Mouse (Mus musculus) lung, postnatal 0 days (tissue): ENCODE data around the gene Zmym4. TPM values are rescaled to one million over a fixed set of nuclear protein-coding genes. Genes with fewer than 3 reads are reported as not detected.
A peak's percentile ranks its signal among the peaks of the same experiment; 100 is the strongest.
"Not testable (repeated sequence)": the region's sequence is repeated elsewhere in the genome, so short reads cannot be mapped to it uniquely, and the experiment has no call there.

ENCODE experiments used
- ATAC-seq: fragments of 200-750 bp; cut with Nextera tagmentation; 2 replicates; pipeline ENCODE4 v1.8.0; 2017; ENCODE audit warnings: moderate library complexity
- DNase-seq: peaks from one replicate; pipeline ENCODE4 v3.0.0-alpha.2; 2016; ENCODE audit warnings: low spot score
- H3K27ac ChIP-seq: fragments of 300-500 bp; sonication (generic); 2 replicates; pipeline ENCODE4 v1.5.1; 2014; ENCODE audit warnings: antibody characterized with exemption, mild to moderate bottlenecking, low read length, mixed read lengths
- H3K27me3 ChIP-seq: fragments of 300-500 bp; sonication (generic); replicated peaks from 2 replicates; pipeline ENCODE4 v1.6.1; 2014; ENCODE audit warnings: low read length, mixed read lengths; ENCODE audit not compliant: insufficient read depth
- H3K36me3 ChIP-seq: fragments of 300-500 bp; sonication (generic); 2 replicates; pipeline ENCODE4 v1.6.1; 2014; ENCODE audit warnings: low read length, mixed read lengths; ENCODE audit not compliant: insufficient read depth
- H3K4me1 ChIP-seq: fragments of 300-500 bp; sonication (generic); 2 replicates; pipeline ENCODE4 v1.6.1; 2014; ENCODE audit warnings: antibody characterized with exemption, low read depth, low read length, mixed read lengths; ENCODE audit not compliant: insufficient read depth
- H3K4me2 ChIP-seq: fragments of 300-500 bp; sonication (generic); replicated peaks from 2 replicates; pipeline ENCODE4 v1.6.1; 2014; ENCODE audit warnings: low read depth, mild to moderate bottlenecking, low read length, moderate library complexity, mixed read lengths
- H3K4me3 ChIP-seq: fragments of 300-500 bp; sonication (generic); 2 replicates; pipeline ENCODE4 v1.5.1; 2014; ENCODE audit warnings: low read depth, low read length
- H3K9ac ChIP-seq: fragments of 300-500 bp; sonication (generic); replicated peaks from 2 replicates; pipeline ENCODE4 v1.6.1; 2014; ENCODE audit warnings: low read depth, mild to moderate bottlenecking
- H3K9me3 ChIP-seq: fragments of 300-500 bp; sonication (generic); 2 replicates; pipeline ENCODE4 v1.6.1; 2016; ENCODE audit warnings: low read length, mixed read lengths
- CTCF ChIP-seq: IDR thresholded peaks from 2 replicates; pipeline ENCODE4 v1.5.1; 2016; ENCODE audit warnings: antibody characterized with exemption, mild to moderate bottlenecking
- EP300 ChIP-seq: IDR thresholded peaks from 2 replicates; pipeline ENCODE4 v1.6.1; 2016; ENCODE audit warnings: antibody characterized with exemption, mild to moderate bottlenecking, control low read depth
- WGBS: fragments of 180-500 bp; shearing (Covaris S2); extraction: QIAGEN DNeasy Blood & Tissue Kit; methylation state at CpG from one replicate; pipeline ENCODE4 v1.1.7; 2014; 5-methylcytosine and 5-hydroxymethylcytosine counted together
- polyA plus RNA-seq: library from polyadenylated mRNA; unstranded; fragments of >200 nt; fragmentation: Nextera tagmentation; extraction: Ambion mirVana; gene quantifications from 2 replicates; pipeline ENCODE4 v1.2.1, GENCODE M21; 2015

Zmym4 gene
- polyA plus RNA-seq, 1 experiment from 2014 or later: 8.6 TPM

- Histone ChIP-seq H3K27ac (no peak overlapping the region), H3K9ac (no peak overlapping the region), H3K9me3 (no peaks in the 10 kb centered on the region), H3K36me3 (no peaks in the 10 kb centered on the region), H3K27me3 (no peaks in the 10 kb centered on the region), H3K4me1 (no peaks in the 10 kb centered on the region), H3K4me3 (no peak overlapping the region), H3K4me2 (no peak overlapping the region)
- WGBS: 47% methylated on average over 8 of the region's 8 CpGs
- TF ChIP-seq CTCF (no peak), EP300 (no peak)
- ATAC-seq (no peak), DNase-seq (no peak)
Observed at GRCm38 (mm10) chr4:127000601-127001105, 32.7 kb upstream of the Zmym4 start.

- 96% methylated on average over 16 of the region's 16 CpGs for WGBS
- H3K27me3 ChIP-seq, H3K4me2 ChIP-seq, H3K27ac ChIP-seq, H3K4me1 ChIP-seq, ATAC-seq, H3K9ac ChIP-seq, DNase-seq, H3K36me3 ChIP-seq, H3K4me3 ChIP-seq, H3K9me3 ChIP-seq: not testable (repeated sequence)
Observed at GRCm38 (mm10) chr4:126999372-126999771, 31.4 kb upstream of the Zmym4 start.

DNA sequence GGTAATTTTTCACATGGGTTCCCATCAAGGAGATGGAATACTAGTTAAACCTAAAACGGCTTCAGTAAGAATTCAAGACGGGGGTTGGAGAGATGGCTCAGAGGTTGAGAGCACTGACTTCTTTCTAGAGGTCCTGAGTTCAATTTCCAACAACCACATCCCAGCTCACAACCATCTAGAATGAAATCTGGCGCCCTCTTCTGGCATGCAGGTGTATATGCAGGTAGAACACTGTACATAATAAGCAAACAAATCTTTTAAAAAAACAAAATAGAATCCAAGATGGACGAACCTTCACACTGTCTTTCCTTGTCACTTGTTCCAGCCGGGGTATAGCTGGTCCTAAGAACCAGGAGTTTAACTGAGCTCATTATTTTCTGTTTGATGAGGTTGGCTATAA lies 24.4 kb upstream of the Zmym4 start:
- Histone ChIP-seq H3K27me3 (no peaks in the 10 kb centered on the region), H3K4me2 (no peak overlapping the region), H3K27ac (no peak overlapping the region), H3K4me1 (no peaks in the 10 kb centered on the region), H3K4me3 (no peak overlapping the region), H3K9ac (no peak overlapping the region), H3K9me3 (no peaks in the 10 kb centered on the region), H3K36me3 (no peaks in the 10 kb centered on the region)
- 66% methylated on average over 5 of the region's 5 CpGs for WGBS
- DNase-seq (peak; percentile 8), ATAC-seq (no peak)
- TF ChIP-seq EP300 (no peak), CTCF (peak; percentile 49)

GRCm38 (mm10) chr4:126990553-126990952 lies 22.6 kb upstream of the Zmym4 start:
- TF ChIP-seq EP300 (no peak), CTCF (no peak)
- no peaks in the 10 kb centered on the region for H3K9me3 ChIP-seq
- H3K4me1 ChIP-seq: no peaks in the 10 kb centered on the region
- H3K9ac ChIP-seq: no peak overlapping the region
- DNase-seq (no peak), ATAC-seq (no peak)
- H3K4me2 ChIP-seq: no peak overlapping the region
- no peaks in the 10 kb centered on the region for H3K27me3 ChIP-seq
- H3K36me3 ChIP-seq: no peaks in the 10 kb centered on the region
- no peak overlapping the region for H3K27ac ChIP-seq
- no peak overlapping the region for H3K4me3 ChIP-seq

GRCm38 (mm10) chr4:126988503-126988902 lies 20.6 kb upstream of the Zmym4 start:
- Histone ChIP-seq H3K4me1 (no peaks in the 10 kb centered on the region), H3K4me2 (no peak overlapping the region), H3K9ac (no peak overlapping the region), H3K9me3 (no peaks in the 10 kb centered on the region), H3K27ac (no peak overlapping the region), H3K27me3 (no peaks in the 10 kb centered on the region), H3K36me3 (no peaks in the 10 kb centered on the region), H3K4me3 (no peak overlapping the region)
- DNase-seq (no peak), ATAC-seq (no peak)
- TF ChIP-seq CTCF: no peak
- TF ChIP-seq EP300: no peak
- WGBS: 73% methylated on average over 4 of the region's 4 CpGs

DNA sequence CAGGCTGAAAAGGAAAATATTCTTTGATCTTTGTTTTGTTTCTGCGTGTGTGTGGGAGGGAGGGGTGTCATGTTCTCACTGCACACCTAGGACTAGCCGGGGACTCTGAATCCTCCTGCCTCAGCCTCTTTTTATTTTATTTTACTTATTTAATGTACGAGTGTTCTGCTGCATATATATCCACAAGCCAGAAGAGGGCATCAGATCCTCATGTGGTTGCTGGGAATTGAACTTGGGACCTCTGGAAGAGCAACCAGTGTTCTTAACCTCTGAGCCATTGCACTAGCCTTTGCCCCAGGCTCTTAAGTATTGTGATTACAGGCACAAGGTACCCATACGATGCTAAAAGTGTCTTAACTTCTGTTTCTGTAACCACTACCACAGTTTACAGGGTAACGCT lies 18.8 kb upstream of the Zmym4 start:
- DNase-seq (no peak), ATAC-seq (no peak)
- no peaks in the 10 kb centered on the region for H3K36me3 ChIP-seq
- WGBS: 69% methylated on average over 5 of the region's 5 CpGs
- H3K4me3 ChIP-seq: no peak overlapping the region
- no peaks in the 10 kb centered on the region for H3K9me3 ChIP-seq
- no peaks in the 10 kb centered on the region for H3K4me1 ChIP-seq
- no peaks in the 10 kb centered on the region for H3K27me3 ChIP-seq
- TF ChIP-seq EP300 (no peak), CTCF (no peak)
- no peak overlapping the region for H3K9ac ChIP-seq
- no peak overlapping the region for H3K4me2 ChIP-seq
- no peak overlapping the region for H3K27ac ChIP-seq

GRCm38 (mm10) chr4:126983736-126984525 lies 16.0 kb upstream of the Zmym4 start:
- not testable (repeated sequence) for H3K9ac ChIP-seq, H3K4me3 ChIP-seq, H3K9me3 ChIP-seq, H3K36me3 ChIP-seq, H3K4me2 ChIP-seq, H3K27ac ChIP-seq, DNase-seq, H3K27me3 ChIP-seq, ATAC-seq, H3K4me1 ChIP-seq
- 80% methylated on average over 11 of the region's 13 CpGs for WGBS
